Mouse (Mus musculus): Measurements from ENCODE around the gene Foxred2. TPM values are rescaled to one million over a fixed set of nuclear protein-coding genes. Genes with fewer than 3 reads are reported as not detected.
A peak's percentile ranks its signal among the peaks of the same experiment; 100 is the strongest.

Foxred2 gene
- total RNA-seq, 4 experiments from 2014 or later: 0.17 to 0.61 (median 0.31) TPM

- peak; percentile 87 to 88 for DNase-seq (ENCODE audit: low spot score in 2 of 2)
Observed at GRCm38 (mm10) chr15:77916851-77917544, 39.5 kb downstream of the Foxred2 start.

- no peak for DNase-seq (ENCODE audit: low spot score in 2 of 2)
Observed at GRCm38 (mm10) chr15:77915287-77915686, 41.2 kb downstream of the Foxred2 start.

- no peak for DNase-seq (ENCODE audit: low spot score in 2 of 2)
Observed at GRCm38 (mm10) chr15:77914507-77914906, 42.0 kb downstream of the Foxred2 start.

- peak in 1 of 2 experiments; percentile 35 for DNase-seq (ENCODE audit: low spot score in 2 of 2)
Observed at GRCm38 (mm10) chr15:77913054-77913453, 43.5 kb downstream of the Foxred2 start.

- DNase-seq (ENCODE audit: low spot score in 2 of 2): no peak
Observed at GRCm38 (mm10) chr15:77912585-77912984, 43.9 kb downstream of the Foxred2 start.

- no peak for DNase-seq (ENCODE audit: low spot score in 2 of 2)
Observed at GRCm38 (mm10) chr15:77912048-77912447, 44.5 kb downstream of the Foxred2 start.

- no peak for DNase-seq (ENCODE audit: low spot score in 2 of 2)
Observed at GRCm38 (mm10) chr15:77911065-77911464, 45.5 kb downstream of the Foxred2 start.

- no peak for DNase-seq (ENCODE audit: low spot score in 2 of 2)
Observed at GRCm38 (mm10) chr15:77907646-77908518, 48.6 kb downstream of the Foxred2 start.

- DNase-seq (ENCODE audit: low spot score in 2 of 2): no peak
Observed at GRCm38 (mm10) chr15:77906545-77906944, 50.0 kb downstream of the Foxred2 start.

- no peak for DNase-seq (ENCODE audit: low spot score in 2 of 2)
Observed at GRCm38 (mm10) chr15:77906081-77906480, 50.4 kb downstream of the Foxred2 start.

- DNase-seq (ENCODE audit: low spot score in 2 of 2): peak; percentile 35 to 47
Observed at GRCm38 (mm10) chr15:77905275-77905970, 51.1 kb downstream of the Foxred2 start.

GRCm38 (mm10) chr15:77904363-77904892 is 52.1 kb downstream of the Foxred2 start:
- DNase-seq (ENCODE audit: low spot score in 2 of 2): no peak

GRCm38 (mm10) chr15:77903176-77903575 is 53.3 kb downstream of the Foxred2 start:
- no peak for DNase-seq (ENCODE audit: low spot score in 2 of 2)

GRCm38 (mm10) chr15:77894926-77895325 is 61.6 kb downstream of the Foxred2 start:
- no peak for DNase-seq (ENCODE audit: low spot score in 2 of 2)

- no peak for DNase-seq (ENCODE audit: low spot score in 2 of 2)
Observed at GRCm38 (mm10) chr15:77893292-77893691, 63.2 kb downstream of the Foxred2 start.

- DNase-seq (ENCODE audit: low spot score in 2 of 2): no peak
Observed at GRCm38 (mm10) chr15:77892420-77892819, 64.1 kb downstream of the Foxred2 start.

- DNase-seq (ENCODE audit: low spot score in 2 of 2): no peak
Observed at GRCm38 (mm10) chr15:77891766-77892165, 64.8 kb downstream of the Foxred2 start.

Measured in gastrocnemius, adult 8-10 months (tissue).